Mouse (Mus musculus) MEL-GATA-1-ER (cell line): ENCODE data around the gene Srsf1.

Experiments used
- DNase-seq: peaks from one replicate; pipeline ENCODE4 v3.0.0-alpha.2; 2012; ENCODE audit warnings: low read depth; ENCODE audit errors: extremely low read depth

Srsf1 gene

DNA sequence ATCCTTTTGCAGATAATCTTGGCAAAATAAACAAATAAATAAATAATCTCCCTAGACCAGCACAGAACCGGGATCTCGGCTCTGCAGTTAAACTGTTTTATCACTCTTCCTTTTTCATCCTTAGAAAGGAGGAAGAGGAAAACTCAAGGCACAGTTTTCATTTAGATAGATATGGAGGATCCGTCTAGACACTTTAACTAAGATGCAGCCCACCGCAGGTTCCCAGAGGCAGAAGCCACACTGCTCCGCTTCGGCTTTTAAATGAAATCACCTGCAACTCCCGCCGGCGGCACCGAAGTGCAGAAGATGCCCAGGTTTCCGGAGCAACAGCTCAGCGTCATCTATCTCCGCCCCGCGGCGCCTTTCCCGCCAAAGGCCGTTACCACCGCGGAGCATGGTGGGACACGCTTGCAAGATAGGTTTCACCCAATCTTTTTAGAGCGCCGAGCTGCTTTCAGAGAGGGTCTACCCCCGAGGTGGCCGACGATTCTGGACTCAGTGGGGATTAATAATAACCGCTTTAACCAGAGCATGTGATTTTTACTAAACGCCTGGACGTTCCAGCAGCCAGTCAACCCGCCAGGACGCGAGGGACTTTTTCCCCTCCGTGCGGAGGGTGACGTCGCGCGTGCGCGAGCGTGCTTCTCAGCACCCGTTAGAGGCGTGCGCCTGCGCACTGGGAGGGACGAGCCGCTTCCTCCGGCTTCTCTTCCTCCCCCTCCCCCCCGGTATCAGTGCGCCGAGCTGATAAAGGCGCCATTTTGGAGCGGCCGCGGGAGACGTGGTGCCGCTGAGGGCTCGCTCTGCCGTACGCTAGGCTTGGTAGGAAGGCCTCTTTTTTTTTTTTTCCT, at the start of gene Srsf1:
Gene Srsf1, plus strand, starts transcription at position 430 of the 851 bp plus-strand sequence.
- peak; percentile 92 for DNase-seq

DNA sequence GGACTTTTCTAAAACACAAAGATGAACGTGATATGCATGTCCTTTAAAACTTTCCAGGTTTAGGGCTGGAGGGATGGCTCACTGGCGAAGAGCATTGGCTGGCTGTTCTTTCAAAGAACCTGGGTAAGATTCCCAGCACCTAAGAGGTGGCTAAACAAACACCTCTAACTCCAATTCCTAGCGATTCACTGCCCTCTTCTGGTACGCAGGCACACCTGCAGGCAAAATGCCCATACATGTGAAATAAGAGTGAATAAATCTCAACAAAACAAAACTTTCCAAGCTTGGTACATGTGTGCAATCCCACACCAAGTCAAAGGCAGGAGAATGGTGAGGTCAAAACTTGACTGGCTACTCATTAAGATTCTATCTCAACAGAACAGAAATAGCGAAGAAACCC, 47.4 kb upstream of the Srsf1 start:
- no peak for DNase-seq

DNA sequence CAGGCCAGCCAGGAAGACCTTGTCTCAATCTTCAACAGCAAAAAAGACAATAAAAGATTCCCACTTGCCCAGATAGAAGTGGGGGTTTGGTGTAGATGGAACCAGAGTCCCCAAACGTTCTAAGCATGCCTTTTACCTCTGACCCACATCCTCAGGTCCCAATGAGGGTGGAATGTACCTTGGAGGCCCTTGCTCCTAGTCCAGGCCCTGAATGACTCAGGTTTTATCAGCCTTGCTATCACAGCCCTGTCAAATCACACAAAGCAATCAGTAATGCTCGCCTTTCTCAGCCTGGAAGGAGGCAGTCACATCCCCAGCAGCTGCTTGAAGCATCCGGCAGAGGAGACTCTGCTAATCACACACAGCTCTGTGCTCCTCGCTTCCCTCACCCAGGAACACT, 44.4 kb upstream of the Srsf1 start:
- DNase-seq = no peak

DNA sequence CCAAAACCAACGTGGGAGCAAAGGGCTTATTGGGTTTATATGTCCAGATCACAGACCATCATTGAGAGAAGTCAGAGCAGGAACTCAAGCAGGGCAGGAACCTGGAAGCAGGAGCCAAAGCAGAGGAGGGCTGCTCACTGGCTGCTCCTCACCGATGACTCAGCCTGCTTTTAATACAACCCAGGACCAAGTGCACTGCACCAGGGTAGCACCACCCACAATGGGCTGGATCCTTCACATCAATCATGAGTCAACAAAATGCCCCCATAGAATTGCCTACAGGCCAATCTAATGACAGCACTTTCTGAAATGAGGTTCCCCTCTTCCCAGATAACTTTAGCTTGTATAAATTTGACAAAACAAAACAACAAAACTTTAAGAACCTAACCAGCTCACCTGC, 43.0 kb upstream of the Srsf1 start:
- DNase-seq = no peak

DNA sequence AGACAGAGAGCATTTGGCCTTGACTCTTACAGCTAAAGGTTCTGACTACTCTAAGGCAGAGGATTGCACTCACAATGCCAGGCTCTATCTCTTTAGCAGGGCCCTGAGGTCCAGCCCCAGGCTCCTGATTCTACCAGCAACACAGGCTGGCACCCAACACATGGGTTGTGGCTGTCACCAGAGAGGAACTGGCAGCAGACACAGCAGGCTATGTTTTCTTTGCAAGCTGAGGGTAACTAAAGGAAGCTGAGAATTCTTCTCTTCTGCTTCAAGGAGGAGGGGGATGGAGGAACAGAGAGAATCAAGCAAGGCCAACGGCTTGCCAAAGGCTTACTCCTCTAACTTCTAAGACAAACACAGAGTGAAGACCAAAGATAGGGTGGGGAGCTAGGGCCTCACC, 38.5 kb upstream of the Srsf1 start:
- DNase-seq = no peak

DNA sequence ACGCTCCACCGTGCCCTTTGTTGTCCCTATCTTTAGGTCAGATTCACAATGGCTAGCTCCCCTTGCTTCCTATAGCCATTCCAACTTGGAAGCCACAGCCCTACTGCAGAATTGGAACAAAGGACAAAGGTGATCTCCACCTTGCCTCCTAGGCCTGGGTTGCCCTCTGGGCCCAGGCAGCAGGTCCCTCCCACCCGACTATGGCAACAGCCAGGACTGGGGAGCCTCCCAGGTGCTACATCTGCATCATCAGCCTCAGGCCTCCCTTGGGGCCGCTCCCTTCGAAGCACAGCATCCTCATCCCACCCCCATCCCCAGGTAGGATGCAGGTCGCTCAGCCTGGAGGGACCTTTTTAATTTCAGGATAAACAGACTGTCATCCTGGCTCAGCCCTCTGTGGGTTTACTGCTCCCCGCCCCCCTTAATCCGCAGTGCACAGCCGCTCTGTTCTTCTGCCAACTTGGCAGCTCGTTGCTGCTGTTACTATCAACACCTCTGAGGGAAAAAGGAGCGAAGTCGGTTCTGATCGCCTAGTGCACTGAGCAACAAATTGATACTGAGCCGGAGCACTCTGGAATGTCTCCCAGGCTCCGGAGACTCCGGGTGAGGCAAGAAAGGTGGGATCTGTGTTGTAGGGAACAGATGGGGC, 37.5 kb upstream of the Srsf1 start:
- no peak for DNase-seq

DNA sequence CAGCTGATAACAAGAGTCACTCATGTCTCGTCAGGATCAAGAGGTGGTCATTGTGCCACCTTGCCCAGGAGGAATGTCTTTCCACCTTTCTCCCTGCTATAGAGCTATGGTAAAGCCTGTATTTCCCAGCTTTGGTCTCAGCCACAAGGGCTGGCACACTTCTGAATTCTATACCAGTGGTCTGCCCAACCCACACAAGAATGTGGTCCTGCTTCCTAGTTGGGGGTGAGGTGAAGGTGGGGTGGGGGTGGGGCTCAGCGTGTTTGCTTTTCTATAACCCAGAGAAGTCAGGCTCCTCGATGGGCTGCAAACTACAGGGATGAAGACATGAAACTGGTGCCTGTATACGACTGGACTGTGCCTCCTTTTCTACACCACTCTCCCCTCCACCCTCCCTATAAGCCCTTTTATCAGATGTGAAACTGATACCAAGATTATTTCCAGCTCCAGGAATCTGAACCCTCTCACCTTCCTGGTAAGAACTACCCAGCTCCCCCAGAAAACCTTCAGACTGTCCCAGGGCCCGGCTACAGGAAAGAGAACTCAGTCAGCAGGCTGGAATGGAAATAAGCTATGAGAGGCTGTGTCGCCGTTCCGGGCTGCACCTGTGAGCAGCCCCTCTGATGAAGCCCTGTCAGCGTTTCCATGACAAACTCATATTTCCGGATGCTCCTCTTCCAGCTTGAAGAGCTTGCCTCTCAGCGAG, 35.8 kb upstream of the Srsf1 start:
- no peak for DNase-seq

DNA sequence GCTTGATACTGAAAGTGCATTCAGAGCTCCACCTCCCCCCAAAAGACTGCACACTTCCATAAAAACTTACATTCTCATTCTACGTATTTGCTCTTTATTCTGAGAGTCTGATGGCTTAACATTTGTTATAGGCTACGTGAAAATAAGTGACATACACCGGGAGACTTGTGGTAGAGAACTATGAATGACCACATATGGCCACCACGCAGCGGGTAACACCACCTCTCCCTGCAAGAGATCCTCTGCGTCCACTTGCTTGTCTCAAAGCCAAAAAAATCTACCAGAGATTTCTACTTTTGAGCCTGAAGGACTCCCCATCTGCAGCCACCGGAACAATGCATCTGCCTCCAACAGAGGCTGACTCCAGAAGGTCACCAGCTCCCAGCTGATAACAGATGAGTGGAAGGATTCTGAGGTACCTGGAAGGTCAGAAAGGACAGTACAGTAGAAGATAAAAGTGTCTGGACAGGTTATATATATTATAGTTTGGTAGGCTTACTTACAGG, 35.2 kb upstream of the Srsf1 start:
- DNase-seq = no peak

DNA sequence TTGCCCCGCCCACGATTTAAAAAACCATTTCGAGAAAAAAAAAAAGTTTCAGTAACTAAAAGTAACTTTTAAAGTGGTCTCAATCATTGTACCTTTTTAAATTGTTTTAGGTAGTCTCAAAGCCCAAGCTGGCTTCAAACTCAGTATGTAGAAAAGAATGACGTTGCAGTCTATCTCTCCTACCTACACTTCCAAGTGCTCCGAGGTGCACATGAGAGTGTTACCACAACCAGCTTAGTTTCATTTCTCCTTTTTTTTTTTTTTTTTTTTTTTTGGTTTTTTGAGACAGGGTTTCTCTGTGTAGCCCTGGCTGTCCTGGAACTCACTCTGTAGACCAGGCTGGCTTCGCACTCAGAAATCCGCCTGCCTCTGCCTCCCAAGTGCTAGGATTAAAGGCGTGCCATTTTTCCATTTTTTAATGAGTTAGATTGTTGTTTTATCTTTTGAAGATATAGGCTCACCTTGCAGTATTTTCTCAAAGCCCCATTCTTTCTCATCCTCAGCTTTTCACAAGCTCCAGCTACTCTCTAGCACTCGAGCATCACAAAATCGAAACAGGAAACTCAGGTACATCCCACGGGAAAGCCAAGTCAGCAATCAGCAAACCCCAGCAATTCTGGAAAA, 34.4 kb upstream of the Srsf1 start:
- no peak for DNase-seq

DNA sequence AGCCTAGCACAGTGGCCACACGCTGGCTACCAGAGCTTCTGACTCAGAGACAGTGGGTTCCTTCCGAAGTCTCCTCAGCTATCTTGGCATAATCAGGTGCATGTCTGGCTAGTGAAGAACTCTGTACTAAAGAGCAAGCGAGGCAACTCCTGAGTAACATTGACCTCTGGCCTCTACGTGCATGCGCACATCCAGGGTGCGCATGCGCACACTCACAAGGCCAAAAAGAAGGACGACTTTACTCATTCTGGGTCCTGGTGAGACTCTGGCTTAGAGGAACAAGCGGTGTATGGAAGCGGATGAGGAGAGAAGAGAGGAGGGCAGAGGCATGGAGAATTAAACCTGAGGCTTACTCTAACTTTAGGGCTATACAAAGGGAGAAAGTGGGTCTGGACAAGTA, 33.5 kb upstream of the Srsf1 start:
- no peak for DNase-seq

DNA sequence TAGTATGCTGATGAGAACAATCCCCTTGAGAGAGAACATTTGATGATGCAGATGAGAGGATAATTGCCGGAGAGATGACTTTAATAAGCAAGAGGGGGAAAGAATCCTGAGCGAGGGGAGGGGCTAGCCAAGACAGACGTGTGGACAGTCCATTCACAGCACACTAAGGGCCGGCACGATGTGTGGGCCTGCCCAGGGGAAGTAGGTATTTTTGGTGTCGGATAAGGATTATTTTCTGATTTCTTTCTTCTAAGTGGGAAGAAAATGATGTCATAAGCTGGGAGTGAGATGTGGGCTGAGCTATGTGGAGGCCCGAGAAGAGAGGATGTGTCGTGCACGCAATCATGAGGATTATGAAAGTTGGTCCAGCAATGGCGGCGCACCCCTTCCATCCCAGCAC, 32.0 kb upstream of the Srsf1 start:
- no peak for DNase-seq

DNA sequence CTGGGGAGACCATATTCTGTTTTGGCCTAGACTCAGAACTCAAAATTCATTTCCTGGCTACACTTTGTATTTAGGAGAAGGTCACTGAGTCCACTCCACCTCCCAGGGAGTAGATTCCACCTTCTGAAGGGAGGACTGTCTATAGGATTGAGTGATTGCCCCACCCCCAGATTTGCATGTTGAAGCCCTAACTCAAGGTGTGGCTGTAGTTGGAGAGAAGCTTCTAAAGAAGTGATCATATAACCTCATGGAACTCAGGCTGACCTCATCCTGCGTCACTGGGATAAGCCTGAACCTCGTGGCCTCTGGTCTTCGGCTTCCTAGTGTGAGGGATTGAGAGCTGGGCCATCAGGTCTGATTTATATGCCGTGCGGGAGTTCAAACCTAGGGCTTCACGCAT, 31.4 kb upstream of the Srsf1 start:
- DNase-seq = no peak

DNA sequence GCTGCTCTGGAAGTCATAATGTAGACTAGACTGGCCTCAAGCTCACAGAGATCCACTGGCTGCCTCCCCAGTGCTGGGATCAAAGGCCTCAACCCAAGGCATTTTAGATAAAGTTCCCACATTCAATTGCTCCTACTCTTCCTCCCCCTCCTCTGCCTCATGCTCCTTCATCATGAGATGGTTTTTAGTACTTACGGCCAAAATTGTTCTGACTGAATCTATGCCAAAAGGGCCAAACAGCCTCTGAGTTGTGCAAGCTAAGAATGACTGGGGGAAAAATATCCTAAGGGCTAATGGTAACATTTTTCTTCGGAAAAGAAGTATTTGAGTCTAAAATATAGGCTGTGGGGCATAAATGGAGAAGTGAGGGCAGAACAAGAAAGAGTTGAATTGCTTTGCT, 23.2 kb upstream of the Srsf1 start:
- no peak for DNase-seq

DNA sequence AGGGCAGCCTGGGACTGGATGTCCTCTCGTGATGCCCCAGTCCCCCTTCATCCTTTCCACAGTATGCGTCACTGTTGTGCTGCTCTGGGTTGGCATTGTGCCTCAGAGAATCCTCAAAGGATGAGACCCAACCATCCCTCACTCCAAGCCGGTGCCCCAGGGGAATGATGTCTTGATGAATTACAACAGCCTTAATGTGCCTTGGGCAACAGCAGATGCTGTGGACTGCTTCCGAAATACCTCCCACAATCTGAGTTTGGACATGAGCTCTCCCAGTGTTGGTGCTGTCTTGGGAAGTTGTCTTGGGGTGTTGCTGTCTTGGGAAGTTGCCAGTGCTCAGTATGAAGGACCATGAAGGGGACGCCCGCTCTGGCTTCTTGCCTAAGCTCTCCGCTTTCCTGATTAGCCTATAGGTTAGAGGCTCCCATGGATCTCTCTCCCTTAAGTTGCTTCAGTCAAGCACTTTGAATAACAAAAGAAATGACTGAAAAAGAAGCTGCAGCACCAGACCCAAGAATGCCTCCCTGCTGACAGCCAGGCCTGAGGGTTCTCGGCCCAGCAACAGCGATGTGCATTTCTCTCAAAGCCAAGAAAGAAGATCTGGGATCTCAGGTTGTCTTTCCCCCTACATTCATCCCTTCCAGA, 19.7 kb upstream of the Srsf1 start:
- DNase-seq = no peak

DNA sequence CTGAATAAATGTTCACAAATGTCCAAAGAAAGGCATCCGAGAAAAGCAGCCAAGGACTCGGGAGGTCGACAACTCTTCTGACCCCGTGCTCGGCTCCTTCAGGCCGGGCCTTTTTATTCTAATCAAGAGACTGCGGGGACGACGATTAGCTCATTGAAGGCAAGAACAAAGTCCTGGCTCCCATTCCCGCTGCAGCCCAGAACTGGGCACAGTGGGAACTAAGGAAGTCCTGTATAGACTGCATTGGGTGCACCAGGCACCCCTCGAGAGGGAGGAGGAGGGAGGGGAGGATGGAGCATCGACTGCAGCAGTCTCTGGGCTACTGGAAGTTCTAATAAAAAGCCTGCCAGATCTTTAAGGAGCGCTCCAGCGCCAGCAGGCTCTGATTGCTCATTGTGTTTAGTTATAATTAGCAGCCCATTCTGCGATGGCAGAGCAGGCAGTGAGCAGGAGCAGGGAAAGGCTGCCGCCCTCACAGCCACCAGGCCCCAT, 18.9 kb upstream of the Srsf1 start:
- DNase-seq = no peak

DNA sequence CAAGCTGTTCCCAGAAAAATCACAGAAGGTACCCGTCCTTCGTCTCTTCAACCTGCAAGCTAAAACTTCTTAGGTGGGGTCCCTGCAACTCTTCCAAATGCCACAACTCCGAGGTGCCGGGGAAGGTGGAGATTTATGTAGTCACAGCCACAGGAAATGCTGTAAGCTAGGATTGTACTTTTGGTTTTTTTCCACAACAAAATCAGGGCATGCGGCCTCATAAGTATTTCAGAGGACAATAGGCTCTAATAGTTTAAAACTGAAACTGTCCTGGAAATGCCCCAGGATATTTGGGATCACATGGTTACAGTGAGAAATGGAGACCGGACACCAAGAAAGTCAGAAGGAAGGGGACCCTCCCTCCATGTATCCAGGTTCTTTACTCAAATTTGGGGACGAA, 17.0 kb upstream of the Srsf1 start:
- DNase-seq = no peak

DNA sequence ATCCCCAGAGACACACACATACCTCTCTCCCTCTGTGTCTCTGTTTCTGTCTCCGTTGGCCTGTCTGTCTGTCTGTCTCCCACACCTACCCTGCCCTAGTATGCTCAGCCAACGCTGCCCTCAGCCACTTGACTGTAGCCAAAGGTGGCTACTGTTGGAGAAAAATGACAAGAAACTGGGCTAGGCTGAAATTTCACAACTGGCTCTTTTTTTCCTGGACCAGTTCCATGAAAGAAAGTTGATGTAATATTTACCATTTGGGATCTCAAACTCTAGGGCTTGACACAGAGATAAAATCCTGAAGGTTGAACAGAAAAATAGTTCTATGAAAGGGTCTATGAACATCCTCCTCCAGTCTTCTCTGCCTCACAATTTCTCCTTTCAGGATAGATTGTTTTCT, 16.3 kb upstream of the Srsf1 start:
- no peak for DNase-seq

DNA sequence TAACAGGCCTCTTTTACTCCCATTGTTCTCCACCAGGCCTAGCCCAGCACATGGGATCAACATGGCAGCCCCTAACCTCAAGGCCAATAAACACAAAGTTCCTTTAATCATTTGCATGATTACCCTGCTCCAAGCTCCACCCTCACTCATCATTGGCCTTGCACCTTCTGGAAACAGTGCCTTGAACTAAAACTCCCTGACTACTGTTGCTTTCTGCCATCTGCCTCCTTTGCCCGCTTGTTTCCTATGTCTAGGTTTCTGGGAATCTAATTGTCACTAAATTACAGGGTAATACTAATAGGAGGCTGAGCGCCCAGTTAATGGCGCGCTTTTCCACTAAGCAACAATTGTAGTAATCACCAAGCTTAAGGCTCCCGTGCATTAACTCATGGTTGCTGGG, 15.4 kb upstream of the Srsf1 start:
- DNase-seq = no peak

DNA sequence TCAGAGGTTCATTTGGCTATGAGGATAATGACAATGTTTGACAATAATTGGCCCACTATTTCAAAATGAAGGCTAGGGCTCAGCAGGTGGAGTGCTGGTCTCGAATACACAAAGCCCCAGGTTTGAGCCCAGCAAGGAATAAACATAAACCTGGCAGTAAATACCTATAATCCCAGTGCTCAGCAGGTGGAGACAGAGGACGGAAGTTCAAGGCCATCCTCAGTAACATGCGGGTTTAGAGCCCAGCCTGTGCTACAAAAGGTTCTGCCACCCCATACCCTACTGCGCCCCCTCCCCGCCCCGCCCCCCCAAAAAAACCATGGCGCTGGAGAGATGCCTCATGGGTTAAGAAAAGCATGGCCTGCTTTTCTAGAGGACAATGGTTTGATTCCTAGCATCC, 11.2 kb upstream of the Srsf1 start:
- DNase-seq = no peak

DNA sequence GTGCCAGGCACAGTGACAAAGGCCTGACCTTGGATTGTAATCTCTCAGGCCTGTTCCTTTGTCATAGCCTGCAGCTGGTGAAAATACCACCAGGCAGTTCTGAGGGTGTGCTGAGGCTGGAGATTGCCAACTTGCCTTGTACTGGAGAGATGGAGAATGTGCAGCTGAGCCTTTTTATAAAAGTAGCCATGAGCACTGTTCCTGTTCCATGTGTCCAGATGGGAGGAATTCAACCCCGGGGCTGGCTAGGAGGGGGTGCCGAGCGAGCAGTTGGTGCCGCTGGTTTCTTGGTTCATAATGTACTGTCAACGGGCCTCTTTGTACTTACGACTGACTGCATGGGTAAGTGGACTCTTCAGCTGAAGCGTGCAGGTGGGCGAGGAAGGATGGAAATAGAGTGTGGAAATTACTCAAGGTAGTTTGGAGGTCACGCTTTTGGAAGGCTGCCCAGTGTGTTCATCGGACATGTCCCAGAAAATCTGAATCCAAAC, 10.4 kb upstream of the Srsf1 start:
- DNase-seq = no peak

DNA sequence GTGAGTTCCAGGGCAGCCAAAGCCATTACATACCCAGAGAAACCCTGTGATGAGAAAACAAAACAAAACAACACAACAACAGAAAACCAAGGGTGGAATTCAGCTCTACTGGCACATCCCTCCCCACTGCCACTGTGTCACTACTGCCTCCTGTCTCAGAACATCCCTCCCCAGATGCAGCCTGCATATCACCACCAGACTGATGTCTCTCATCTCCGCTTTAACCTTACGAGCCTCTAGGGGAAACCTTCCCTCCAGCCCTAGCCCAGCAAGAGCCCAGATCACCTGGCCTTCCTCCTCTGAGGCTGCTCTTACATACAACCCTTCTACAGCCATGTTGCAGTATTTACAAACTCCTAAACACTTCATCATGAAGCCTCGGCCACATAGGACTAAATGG, 9.8 kb upstream of the Srsf1 start:
- DNase-seq = no peak
